Mouse (Mus musculus): ENCODE measurements around the gene Lgals3bp. TPM values are rescaled to one million over a fixed set of nuclear protein-coding genes. Genes with fewer than 3 reads are reported as not detected.

Gene Lgals3bp
- polyA plus RNA-seq, 1 experiment from 2014 or later: 5.9 TPM

GRCm38 (mm10) chr11:118355205-118355604 is 46.7 kb downstream of the Lgals3bp start:
- Histone ChIP-seq H3K9me3 (no peaks in the 10 kb centered on the region), H3K36me3 (no peaks in the 10 kb centered on the region), H3K4me1 (replicated peaks) (peaks cover 35% of the 10 kb centered on the region), H3K4me2 (peak overlapping the region; percentile 92), H3K4me3 (peak overlapping the region; percentile 90), H3K27me3 (no peaks in the 10 kb centered on the region), H3K27ac (replicated peaks) (peak overlapping the region; percentile 89), H3K9ac (peak overlapping the region; percentile 96)
- WGBS: 0% methylated on average over 23 of the region's 43 CpGs
- ATAC-seq (ENCODE audit: low FRiP score, low read depth): peak; percentile 93

GRCm38 (mm10) chr11:118354636-118355191 is 47.2 kb downstream of the Lgals3bp start:
- peak overlapping the region; percentile 90 for H3K4me3 ChIP-seq
- WGBS: under 1% methylated on average over 36 of the region's 47 CpGs
- no peaks in the 10 kb centered on the region for H3K27me3 ChIP-seq
- H3K36me3 ChIP-seq: no peaks in the 10 kb centered on the region
- H3K4me1 ChIP-seq (replicated peaks): peaks cover 35% of the 10 kb centered on the region
- no peaks in the 10 kb centered on the region for H3K9me3 ChIP-seq
- H3K27ac ChIP-seq (replicated peaks): peak overlapping the region; percentile 89
- H3K4me2 ChIP-seq: peak overlapping the region; percentile 92
- H3K9ac ChIP-seq: peak overlapping the region; percentile 96
- ATAC-seq (ENCODE audit: low FRiP score, low read depth): peak; percentile 16; the same call in 1 of the 2 replicates

GRCm38 (mm10) chr11:118349494-118349893 is 52.4 kb downstream of the Lgals3bp start:
- Histone ChIP-seq H3K4me1 (replicated peaks) (peaks cover 46% of the 10 kb centered on the region), H3K9ac (no peak overlapping the region), H3K4me2 (no peak overlapping the region), H3K9me3 (no peaks in the 10 kb centered on the region), H3K36me3 (no peaks in the 10 kb centered on the region), H3K27me3 (no peaks in the 10 kb centered on the region), H3K27ac (replicated peaks) (no peak overlapping the region), H3K4me3 (no peak overlapping the region)
- whole genome bisulfite sequencing: 84% methylated on average over 5 of the region's 5 CpGs
- no peak for ATAC-seq (ENCODE audit: low FRiP score, low read depth)

GRCm38 (mm10) chr11:118348877-118349276 is 53.0 kb downstream of the Lgals3bp start:
- H3K36me3 ChIP-seq: no peaks in the 10 kb centered on the region
- H3K4me1 ChIP-seq (replicated peaks): peaks cover 39% of the 10 kb centered on the region
- 66% methylated on average over 5 of the region's 5 CpGs for WGBS
- H3K9ac ChIP-seq: no peak overlapping the region
- H3K9me3 ChIP-seq: no peaks in the 10 kb centered on the region
- no peak overlapping the region for H3K4me3 ChIP-seq
- no peaks in the 10 kb centered on the region for H3K27me3 ChIP-seq
- no peak for ATAC-seq (ENCODE audit: low FRiP score, low read depth)
- no peak overlapping the region for H3K4me2 ChIP-seq
- H3K27ac ChIP-seq (replicated peaks): no peak overlapping the region

- H3K4me3 ChIP-seq: no peak overlapping the region
- H3K9me3 ChIP-seq: no peaks in the 10 kb centered on the region
- H3K27ac ChIP-seq (replicated peaks): no peak overlapping the region
- H3K36me3 ChIP-seq: no peaks in the 10 kb centered on the region
- ATAC-seq (ENCODE audit: low FRiP score, low read depth): no peak
- no peak overlapping the region for H3K4me2 ChIP-seq
- peaks cover 39% of the 10 kb centered on the region for H3K4me1 ChIP-seq (replicated peaks)
- 72% methylated on average over 3 of the region's 3 CpGs for WGBS
- H3K9ac ChIP-seq: no peak overlapping the region
- H3K27me3 ChIP-seq: no peaks in the 10 kb centered on the region
Observed at GRCm38 (mm10) chr11:118348419-118348818, 53.5 kb downstream of the Lgals3bp start.

- ATAC-seq (ENCODE audit: low FRiP score, low read depth): no peak
- no peaks in the 10 kb centered on the region for H3K36me3 ChIP-seq
- H3K27me3 ChIP-seq: no peaks in the 10 kb centered on the region
- WGBS: 91% methylated on average over 12 of the region's 12 CpGs
- H3K4me3 ChIP-seq: no peak overlapping the region
- H3K4me2 ChIP-seq: no peak overlapping the region
- H3K4me1 ChIP-seq (replicated peaks): peaks cover 39% of the 10 kb centered on the region
- H3K9ac ChIP-seq: no peak overlapping the region
- H3K9me3 ChIP-seq: no peaks in the 10 kb centered on the region
- no peak overlapping the region for H3K27ac ChIP-seq (replicated peaks)
Observed at GRCm38 (mm10) chr11:118347911-118348310, 54.0 kb downstream of the Lgals3bp start.

- H3K4me1 ChIP-seq (replicated peaks): peaks cover 39% of the 10 kb centered on the region
Observed at GRCm38 (mm10) chr11:118347391-118347790, 54.5 kb downstream of the Lgals3bp start.

GRCm38 (mm10) chr11:118346395-118347096 is 55.3 kb downstream of the Lgals3bp start:
- Histone ChIP-seq H3K27ac (replicated peaks) (no peak overlapping the region), H3K27me3 (no peaks in the 10 kb centered on the region), H3K9me3 (no peaks in the 10 kb centered on the region), H3K9ac (no peak overlapping the region), H3K4me2 (no peak overlapping the region), H3K4me1 (replicated peaks) (peaks cover 44% of the 10 kb centered on the region), H3K4me3 (no peak overlapping the region), H3K36me3 (no peaks in the 10 kb centered on the region)
- 79% methylated on average over 8 of the region's 8 CpGs for WGBS
- ATAC-seq (ENCODE audit: low FRiP score, low read depth): no peak

More at GRCm38 (mm10) chr11:118347391-118347790, 54.5 kb downstream of the Lgals3bp start:
- Histone ChIP-seq H3K27me3 (no peaks in the 10 kb centered on the region), H3K27ac (replicated peaks) (no peak overlapping the region), H3K4me3 (no peak overlapping the region), H3K9ac (no peak overlapping the region), H3K36me3 (no peaks in the 10 kb centered on the region), H3K9me3 (no peaks in the 10 kb centered on the region), H3K4me2 (no peak overlapping the region)
- WGBS: 92% methylated on average over 2 of the region's 2 CpGs
- ATAC-seq (ENCODE audit: low FRiP score, low read depth): no peak

GRCm38 (mm10) chr11:118345693-118346092 is 56.2 kb downstream of the Lgals3bp start:
- 42% methylated on average over 4 of the region's 4 CpGs for WGBS
- H3K4me1 ChIP-seq (replicated peaks): peaks cover 47% of the 10 kb centered on the region

GRCm38 (mm10) chr11:118343629-118344028 is 58.3 kb downstream of the Lgals3bp start:
- Histone ChIP-seq H3K4me2 (no peak overlapping the region), H3K4me3 (no peak overlapping the region), H3K27me3 (no peaks in the 10 kb centered on the region), H3K9ac (no peak overlapping the region), H3K27ac (replicated peaks) (no peak overlapping the region), H3K4me1 (replicated peaks) (peaks cover 41% of the 10 kb centered on the region), H3K9me3 (no peaks in the 10 kb centered on the region), H3K36me3 (no peaks in the 10 kb centered on the region)
- WGBS: 72% methylated on average over 2 of the region's 2 CpGs
- no peak for ATAC-seq (ENCODE audit: low FRiP score, low read depth)

More at GRCm38 (mm10) chr11:118345693-118346092, 56.2 kb downstream of the Lgals3bp start:
- ATAC-seq (ENCODE audit: low FRiP score, low read depth): peak; percentile 29; the same call in 1 of the 2 replicates
- Histone ChIP-seq H3K27ac (replicated peaks) (no peak overlapping the region), H3K4me3 (no peak overlapping the region), H3K4me2 (no peak overlapping the region), H3K36me3 (no peaks in the 10 kb centered on the region), H3K27me3 (no peaks in the 10 kb centered on the region), H3K9me3 (no peaks in the 10 kb centered on the region), H3K9ac (no peak overlapping the region)
